Mouse (Mus musculus) C2C12 (cell line): Measurements from ENCODE around the gene Pigk. TPM values are rescaled to one million over a fixed set of nuclear protein-coding genes. Genes with fewer than 3 reads are reported as not detected.

ENCODE experiments used
- H3K27me3 ChIP-seq: one replicate; pipeline ENCODE4 v1.6.1; 2011; ENCODE audit not compliant: control insufficient read depth, insufficient read depth, insufficient read length
- H3K36me3 ChIP-seq: one replicate; pipeline ENCODE4 v1.6.1; 2011; ENCODE audit not compliant: control insufficient read depth, insufficient read depth
- H3K4me3 ChIP-seq: one replicate; pipeline ENCODE4 v1.5.1; 2011; ENCODE audit warnings: mild to moderate bottlenecking, control low read depth; ENCODE audit not compliant: poor library complexity, insufficient read depth, severe bottlenecking
- H3K79me2 ChIP-seq: one replicate; pipeline ENCODE4 v1.6.1; 2011; ENCODE audit not compliant: control insufficient read depth, insufficient read depth
- H3K79me3 ChIP-seq: one replicate; pipeline ENCODE4 v1.6.1; 2011; ENCODE audit warnings: low read depth, control low read depth
- H3ac ChIP-seq: one replicate; pipeline ENCODE3; 2011; ENCODE audit warnings: low read depth; ENCODE audit not compliant: control insufficient read depth, insufficient read length
- CEBPB ChIP-seq: IDR thresholded peaks from one replicate; pipeline ENCODE4 v1.6.1; 2011; ENCODE audit warnings: low read depth, mild to moderate bottlenecking, control low read depth, moderate library complexity
- CTCF ChIP-seq: IDR thresholded peaks from one replicate; pipeline ENCODE4 v1.5.1; 2011; ENCODE audit not compliant: control insufficient read depth, insufficient read depth, insufficient read length
- FOSL1 ChIP-seq: IDR thresholded peaks from one replicate; pipeline ENCODE4 v1.8.0; 2011; ENCODE audit warnings: mild to moderate bottlenecking, low read length; ENCODE audit not compliant: poor library complexity, insufficient read depth, severe bottlenecking
- MAX ChIP-seq: IDR thresholded peaks from one replicate; pipeline ENCODE4 v1.6.1; 2011; ENCODE audit warnings: mild to moderate bottlenecking, control low read depth
- MYOD1 ChIP-seq: IDR thresholded peaks from one replicate; pipeline ENCODE4 v1.6.1; 2011; ENCODE audit warnings: low read depth; ENCODE audit not compliant: control insufficient read depth, insufficient read length
- MYOG ChIP-seq: IDR thresholded peaks from one replicate; pipeline ENCODE4 v1.6.1; 2011; ENCODE audit not compliant: control insufficient read depth, insufficient read length; ENCODE audit errors: extremely low read depth
- USF1 ChIP-seq: IDR thresholded peaks from one replicate; pipeline ENCODE4 v1.6.1; 2011; ENCODE audit warnings: low read depth, mild to moderate bottlenecking, control low read depth, moderate library complexity
- polyA plus RNA-seq: library from polyadenylated mRNA; unstranded; fragments of >200 nt; fragmentation: generic; extraction: Trizol; gene quantifications from one replicate; pipeline ENCODE4 v1.2.1, GENCODE M21; 2012; ENCODE audit warnings: missing spikeins

Pigk gene
- polyA plus RNA-seq, 1 experiment = 13.1 TPM

DNA sequence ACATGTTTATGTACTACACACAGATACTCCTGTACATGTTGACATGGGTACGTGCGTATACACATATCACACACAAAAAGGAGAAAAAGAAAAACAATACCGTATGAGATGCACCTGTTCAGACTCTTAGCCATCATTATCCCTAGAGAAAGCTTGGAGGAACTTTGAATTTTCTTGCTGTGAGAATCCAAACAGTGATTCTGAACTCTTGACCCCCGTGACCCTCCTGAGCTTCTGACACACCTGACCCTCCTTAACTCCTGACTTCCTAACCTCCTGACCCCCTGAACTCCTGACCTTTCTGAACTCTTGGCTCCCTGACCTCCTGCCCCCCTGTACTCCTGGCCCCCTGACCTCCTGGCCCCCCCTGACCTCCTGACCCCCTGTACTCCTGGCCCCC is 19.1 kb downstream of the Pigk start:
- Histone ChIP-seq H3K79me2 (no peaks in the 10 kb centered on the region), H3ac (no peak overlapping the region), H3K27me3 (no peaks in the 10 kb centered on the region), H3K4me3 (no peak overlapping the region), H3K36me3 (no peaks in the 10 kb centered on the region), H3K79me3 (no peaks in the 10 kb centered on the region)
- TF ChIP-seq USF1 = no peak
- no peak for TF ChIP-seq MAX
- TF ChIP-seq CTCF = no peak
- TF ChIP-seq MYOD1 = no peak
- no peak for TF ChIP-seq FOSL1
- TF ChIP-seq CEBPB = no peak
- TF ChIP-seq MYOG = no peak

DNA sequence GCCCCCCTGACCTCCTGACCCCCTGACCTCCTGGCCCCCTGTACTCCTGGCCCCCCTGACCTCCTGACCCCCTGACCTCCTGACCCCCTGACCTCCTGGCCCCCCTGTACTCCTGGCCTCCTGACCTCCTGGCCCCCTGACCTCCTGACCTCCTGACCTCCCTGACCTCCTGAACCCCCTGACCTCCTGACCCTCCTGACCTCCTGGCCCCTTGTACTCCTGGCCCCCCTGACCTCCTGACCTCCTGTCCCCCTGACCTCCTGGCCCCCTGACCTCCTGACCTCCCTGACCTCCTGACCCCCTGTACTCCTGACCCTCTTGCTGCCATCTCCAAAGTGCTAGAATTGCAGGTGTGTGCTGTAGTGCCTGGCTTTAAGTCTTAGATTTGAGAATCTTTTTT is 19.6 kb downstream of the Pigk start:
- TF ChIP-seq FOSL1 (no peak), CEBPB (no peak), MYOD1 (no peak), MAX (no peak), USF1 (no peak), MYOG (no peak), CTCF (no peak)
- no peak overlapping the region for H3ac ChIP-seq

DNA sequence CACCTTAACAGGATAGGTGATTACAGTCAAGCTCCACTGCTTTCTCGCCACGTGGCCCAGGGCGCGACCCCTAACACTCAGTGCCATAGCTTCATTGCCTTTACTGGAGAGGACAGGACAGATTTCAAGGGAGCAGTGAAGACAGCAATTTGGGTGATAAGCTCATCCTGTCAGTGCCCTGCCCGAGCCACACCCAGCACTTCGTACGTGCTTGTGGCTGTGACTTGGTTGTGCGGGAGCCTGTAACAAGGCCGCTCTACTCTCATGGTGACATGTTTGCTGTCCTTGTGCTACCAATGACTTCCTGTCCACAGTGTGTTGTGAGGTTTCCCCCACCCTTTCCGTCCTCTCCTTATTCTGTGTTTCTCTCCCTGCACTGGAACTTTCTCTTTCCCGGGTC is 20.2 kb downstream of the Pigk start:
- TF ChIP-seq MAX (no peak), FOSL1 (no peak), MYOG (no peak), CTCF (no peak), CEBPB (no peak), USF1 (no peak), MYOD1 (no peak)
- Histone ChIP-seq H3K4me3 (no peak overlapping the region), H3K27me3 (no peaks in the 10 kb centered on the region), H3ac (no peak overlapping the region), H3K79me3 (no peaks in the 10 kb centered on the region), H3K79me2 (no peaks in the 10 kb centered on the region), H3K36me3 (peaks cover 5% of the 10 kb centered on the region)

More for the DNA sequence above, 19.6 kb downstream of the Pigk start:
- Histone ChIP-seq H3K79me3 (no peaks in the 10 kb centered on the region), H3K36me3 (peaks cover 1% of the 10 kb centered on the region), H3K27me3 (no peaks in the 10 kb centered on the region), H3K79me2 (no peaks in the 10 kb centered on the region), H3K4me3 (no peak overlapping the region)

DNA sequence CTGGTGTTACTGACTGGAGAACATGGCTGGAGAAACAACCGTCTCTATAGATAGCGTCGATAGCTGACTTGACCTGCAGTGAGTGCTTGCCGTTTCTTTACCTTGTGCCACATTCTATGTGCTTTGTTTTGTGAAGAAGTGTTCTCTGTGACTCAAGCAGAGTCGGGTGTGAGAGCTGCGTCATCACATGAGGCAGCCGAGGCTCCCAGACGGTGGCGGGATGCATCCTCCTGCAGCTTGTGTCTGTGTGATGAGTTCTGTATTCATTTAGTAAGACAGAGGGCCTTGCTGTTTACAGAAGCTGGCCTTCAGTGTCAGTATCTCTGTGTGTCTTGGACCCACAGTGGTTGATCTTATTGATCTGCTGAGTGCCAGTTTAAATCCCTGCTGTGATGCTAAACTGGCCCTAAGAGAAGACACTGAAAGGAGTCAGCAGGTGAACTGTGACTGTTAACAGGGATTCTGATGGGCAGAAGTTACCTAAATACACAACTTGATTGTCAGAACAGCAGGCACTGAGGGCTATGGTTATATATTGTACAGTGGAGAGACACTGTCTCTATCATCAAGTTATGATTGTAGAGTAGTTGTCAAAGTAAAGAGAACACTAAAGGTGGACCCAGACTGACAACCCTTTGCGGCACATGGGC is 21.8 kb downstream of the Pigk start:
- Histone ChIP-seq H3K36me3 (peaks cover 5% of the 10 kb centered on the region), H3K4me3 (no peak overlapping the region), H3K79me2 (no peaks in the 10 kb centered on the region), H3K27me3 (no peaks in the 10 kb centered on the region), H3ac (no peak overlapping the region), H3K79me3 (no peaks in the 10 kb centered on the region)
- TF ChIP-seq FOSL1 (no peak), CEBPB (no peak), CTCF (no peak), MYOD1 (no peak), MYOG (no peak), MAX (no peak), USF1 (no peak)

DNA sequence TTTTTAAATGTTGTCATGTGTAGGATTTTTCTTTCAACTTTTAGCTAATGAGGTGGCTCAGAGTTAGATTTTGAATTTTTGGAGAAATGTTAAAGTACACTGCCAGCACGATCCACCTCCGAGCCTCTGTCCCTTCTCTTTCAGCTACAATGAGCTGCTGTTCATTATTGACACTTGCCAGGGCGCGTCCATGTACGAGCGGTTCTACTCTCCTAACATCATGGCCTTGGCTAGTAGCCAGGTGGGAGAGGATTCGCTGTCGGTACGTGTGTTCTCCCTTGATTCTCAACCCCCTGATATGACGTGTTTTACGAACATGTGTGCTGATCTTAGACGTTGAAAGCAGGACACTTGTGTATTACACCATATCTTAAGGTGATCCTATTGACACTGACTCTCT is 30.4 kb downstream of the Pigk start:
- H3K4me3 ChIP-seq = no peak overlapping the region
- no peaks in the 10 kb centered on the region for H3K79me2 ChIP-seq
- no peaks in the 10 kb centered on the region for H3K27me3 ChIP-seq
- no peaks in the 10 kb centered on the region for H3K79me3 ChIP-seq
- H3ac ChIP-seq = no peak overlapping the region
- TF ChIP-seq MAX (no peak), FOSL1 (no peak), USF1 (no peak), MYOG (no peak), CTCF (no peak), MYOD1 (no peak), CEBPB (no peak)
- peaks cover 3% of the 10 kb centered on the region for H3K36me3 ChIP-seq

DNA sequence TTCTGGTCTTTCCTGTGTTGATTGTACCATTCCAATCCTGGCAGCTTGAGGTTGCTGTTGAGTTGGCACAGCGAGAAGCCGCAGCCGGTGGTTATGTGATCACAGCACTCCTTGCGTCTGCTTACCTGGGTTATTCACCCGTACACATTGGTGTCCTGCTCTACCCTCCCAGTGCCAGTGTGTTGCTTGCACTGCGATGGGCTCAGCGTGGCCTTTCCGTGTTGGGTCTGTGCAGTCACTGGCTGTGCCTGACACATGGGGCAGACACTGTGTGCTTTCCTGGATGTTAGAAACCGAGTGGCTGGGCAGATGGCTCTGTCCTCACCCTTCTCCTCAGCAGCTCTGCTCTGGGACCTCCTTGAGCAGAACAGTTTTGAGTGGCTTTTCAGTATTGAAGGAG is 31.7 kb downstream of the Pigk start:
- no peak overlapping the region for H3ac ChIP-seq
- H3K79me3 ChIP-seq = no peaks in the 10 kb centered on the region
- no peaks in the 10 kb centered on the region for H3K79me2 ChIP-seq
- H3K4me3 ChIP-seq = no peak overlapping the region
- peaks cover 3% of the 10 kb centered on the region for H3K36me3 ChIP-seq
- H3K27me3 ChIP-seq = no peaks in the 10 kb centered on the region
- TF ChIP-seq MYOG (no peak), USF1 (no peak)
